Mouse (Mus musculus): ENCODE measurements around the gene Mprip.
"Not testable (repeated sequence)": the region's sequence is repeated elsewhere in the genome, so short reads cannot be mapped to it uniquely, and the experiment has no call there.

The Mprip gene

DNA sequence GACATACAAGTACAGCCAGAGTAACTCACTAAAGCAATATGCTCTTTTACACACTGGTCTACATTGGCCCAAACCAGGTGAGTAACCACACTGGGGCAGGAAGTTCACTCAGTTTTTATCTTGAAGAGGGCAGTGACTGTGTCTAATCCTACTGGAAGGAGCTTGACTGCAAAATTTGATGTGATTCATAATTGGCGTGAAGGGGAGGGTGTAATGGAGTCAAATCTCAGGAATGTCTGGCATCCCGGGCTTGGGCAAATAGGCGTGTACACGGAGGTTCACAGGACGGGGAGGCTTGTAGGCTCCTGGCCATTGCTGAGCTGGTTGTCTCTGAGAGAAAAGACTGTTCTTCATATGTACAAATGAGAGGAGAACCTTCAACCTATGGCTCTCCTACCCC lies 5.8 kb upstream of the Mprip start:
- no peak for DNase-seq

- no peak for DNase-seq
These were observed 5.1 kb upstream of the Mprip start for GRCm38 (mm10) chr11:59656016-59656415.

DNA sequence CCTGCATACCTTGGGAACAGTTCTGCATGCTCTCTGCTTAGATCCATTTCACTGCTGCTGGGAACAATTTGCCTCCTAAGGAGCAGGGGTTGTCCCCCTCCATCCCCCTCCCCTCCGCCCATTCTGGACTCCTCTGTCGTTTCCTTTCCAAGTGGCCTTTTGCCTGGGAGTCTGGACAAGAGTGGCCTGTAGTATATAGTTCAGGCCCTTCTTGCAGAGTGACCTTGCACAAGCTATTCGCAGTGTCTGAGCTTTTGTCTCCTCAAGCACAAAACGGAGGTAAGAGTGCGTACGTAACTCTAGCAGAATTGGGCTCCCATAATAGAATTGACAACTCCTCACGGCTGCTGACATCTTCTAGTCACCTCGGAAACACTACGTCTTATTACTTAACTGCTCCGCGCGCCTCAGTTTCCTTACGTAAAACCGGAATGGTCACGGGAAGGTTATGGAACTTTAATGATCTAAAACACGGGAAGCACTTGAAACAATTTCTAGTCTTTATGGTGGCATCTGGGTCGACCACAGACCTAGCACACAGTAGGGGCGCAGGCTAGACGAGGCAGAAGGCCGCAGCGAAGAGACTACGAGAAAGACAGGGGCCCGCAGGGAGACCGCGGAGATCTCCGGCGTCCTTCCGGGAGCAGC lies 620 bp downstream of the Mprip start:
- DNase-seq, result peak in 1 of 2 experiments; percentile 19

DNA sequence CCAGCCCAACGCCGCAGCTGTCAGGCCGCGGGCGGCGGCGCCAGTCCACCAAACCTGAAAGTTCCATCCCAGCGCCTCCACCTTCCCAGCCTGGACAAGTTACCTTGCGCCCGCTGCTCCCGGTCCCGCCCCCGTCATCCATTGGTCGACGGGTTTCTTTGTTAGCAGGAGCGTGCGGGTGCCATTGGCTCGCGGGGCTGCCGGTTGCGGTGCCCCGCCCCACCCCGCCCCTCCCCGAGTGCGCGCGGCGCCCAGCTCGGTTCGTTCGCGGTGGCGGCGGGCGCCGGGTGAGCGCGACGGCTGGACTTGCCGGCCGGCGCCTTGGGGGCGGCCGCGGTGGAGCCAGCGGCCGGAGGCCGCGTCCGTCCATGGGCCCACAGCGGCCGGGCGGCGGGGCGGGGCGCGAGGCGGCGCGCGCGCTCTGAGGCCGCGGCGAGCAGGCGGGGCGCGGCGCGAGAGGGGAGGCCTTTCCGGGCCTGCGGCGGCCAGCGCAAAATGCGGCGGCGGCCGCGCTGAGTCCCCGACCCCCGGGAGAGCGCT lies 1.2 kb downstream of the Mprip start:
- DNase-seq, result peak; percentile 96 to 98

DNA sequence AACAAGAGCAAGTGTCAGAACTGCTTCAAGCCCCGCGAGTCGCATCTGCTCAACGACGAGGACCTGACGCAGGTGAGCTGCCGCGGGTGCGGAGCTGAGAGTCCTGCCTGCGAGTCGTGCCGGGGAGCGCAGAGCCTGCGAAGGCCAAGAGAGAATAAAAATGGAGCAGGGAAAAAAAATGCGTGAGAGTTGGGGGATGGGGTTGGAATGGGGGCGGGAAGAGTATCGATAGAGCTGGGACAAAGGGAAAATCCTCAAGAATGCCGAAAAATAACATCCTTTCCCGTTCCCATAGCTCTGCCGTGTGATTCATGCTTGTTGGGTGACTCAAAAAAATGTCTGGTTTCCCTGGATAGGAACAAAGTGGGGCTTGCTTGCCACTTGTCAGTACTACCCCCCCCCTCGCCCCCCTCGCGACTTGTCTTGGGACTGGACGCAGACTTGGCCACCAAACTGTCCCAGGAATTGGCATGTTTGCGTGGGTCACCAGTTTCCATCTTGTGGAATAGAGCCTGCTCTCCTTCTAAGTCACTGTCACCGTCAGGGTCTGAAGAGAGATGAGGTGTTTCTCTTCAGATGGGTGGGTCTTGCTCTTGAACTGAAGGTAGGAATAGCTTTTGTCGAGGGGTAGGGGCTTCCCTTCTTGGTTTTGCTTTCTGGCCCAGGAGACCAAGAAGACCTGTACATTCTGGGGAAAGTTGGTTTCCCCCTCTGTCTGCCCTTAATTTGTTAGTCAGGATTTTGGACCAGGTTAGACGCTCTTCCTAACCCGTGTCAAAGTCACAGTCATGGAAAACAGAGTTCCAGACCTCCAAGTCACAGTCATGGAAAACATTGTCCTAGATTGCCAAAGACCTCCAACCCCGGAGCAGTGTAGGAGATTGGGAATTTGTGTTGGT lies 2.0 kb downstream of the Mprip start:
- peak in 1 of 2 experiments; percentile 45 for DNase-seq

- DNase-seq, result no peak
These were observed 2.7 kb downstream of the Mprip start for GRCm38 (mm10) chr11:59663776-59664320.

DNA sequence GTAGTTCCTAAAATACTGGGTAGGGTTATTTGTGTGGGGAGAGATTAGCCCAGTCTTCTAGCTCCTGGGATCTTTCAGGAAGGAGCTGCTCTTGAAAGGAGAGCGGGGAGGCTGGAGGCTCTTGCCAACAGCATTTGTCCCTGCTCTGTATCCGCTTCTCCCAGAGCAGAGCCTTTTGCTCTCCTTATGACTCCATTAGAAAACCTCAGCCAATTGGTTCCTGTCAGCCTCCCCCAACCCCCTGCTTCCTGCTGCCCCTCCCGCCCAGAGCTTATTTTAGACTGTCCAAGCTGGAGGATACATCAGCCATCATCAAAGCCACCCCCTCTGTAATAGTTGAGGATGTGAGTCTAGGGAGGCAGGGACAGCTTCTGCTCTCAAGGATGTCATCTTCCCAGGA lies 3.7 kb downstream of the Mprip start:
- DNase-seq, result peak; percentile 57 to 64

DNA sequence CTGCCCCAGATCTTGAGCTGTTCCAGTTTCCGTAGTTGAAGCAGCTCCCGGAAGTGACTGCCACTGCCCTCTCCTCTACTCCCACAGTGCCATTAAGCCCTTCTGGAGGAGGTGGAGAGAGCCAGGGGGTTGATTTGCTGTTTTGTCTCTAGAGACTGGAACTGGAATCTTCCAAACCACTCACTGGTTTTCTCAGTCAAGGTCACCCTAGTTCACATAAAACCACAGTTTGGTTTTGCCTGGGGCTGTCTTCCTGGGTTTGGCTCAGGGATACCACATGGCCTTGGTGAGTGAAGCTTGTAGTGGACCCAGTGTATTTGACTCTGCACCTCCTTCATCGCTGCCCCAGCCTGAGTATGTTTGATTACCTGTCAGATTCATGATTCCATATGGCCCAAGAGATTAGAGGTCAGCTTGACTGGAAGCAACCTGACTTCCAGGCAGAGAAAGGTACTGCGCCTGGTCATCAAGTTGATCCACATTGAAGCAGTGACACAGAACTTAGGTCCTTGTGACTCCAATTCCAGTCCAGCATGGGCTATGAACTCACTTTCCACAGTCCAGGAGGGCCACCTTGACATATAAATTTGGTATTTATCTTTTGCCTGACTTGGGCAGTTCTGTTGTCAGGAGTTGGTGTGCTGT lies 10.1 kb downstream of the Mprip start:
- DNase-seq, result no peak

DNA sequence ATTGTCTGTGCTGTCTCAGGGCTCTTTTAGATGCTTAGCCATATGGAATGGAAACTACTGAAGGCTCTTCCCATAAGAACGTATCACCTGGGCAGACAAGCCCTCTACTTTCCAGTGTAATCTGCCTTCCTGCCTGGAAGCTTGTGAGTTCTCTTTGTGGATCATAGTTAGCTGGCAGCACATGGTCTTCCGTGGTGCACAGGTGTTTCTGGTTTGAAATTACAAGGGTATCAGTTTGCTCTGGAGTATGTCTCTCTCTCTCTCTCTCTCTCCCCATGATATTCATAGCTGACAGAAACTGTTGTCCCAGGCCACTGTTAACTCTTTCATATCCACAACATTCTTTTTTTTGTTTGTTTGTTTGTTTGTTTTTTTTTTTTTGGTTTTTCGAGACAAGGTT lies 12.9 kb downstream of the Mprip start:
- DNase-seq, result no peak

DNA sequence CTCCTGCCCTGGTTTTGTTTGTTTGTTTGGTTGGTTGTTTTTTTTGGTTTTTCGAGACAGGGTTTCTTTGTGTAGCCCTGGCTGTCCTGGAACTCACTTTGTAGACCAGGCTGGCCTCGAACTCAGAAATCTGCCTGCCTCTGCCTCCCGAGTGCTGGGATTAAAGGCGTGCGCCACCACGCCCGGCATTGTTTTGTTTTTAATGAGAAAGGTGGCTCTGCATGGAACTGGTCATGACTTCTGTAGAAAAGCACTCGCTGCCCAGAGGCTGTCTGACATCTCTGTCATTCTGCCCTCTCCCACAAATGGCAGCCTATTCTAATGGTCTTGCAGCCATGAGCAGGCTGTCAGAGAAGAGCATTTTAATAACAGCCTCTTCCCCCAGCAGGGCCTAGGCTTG lies 13.6 kb downstream of the Mprip start:
- DNase-seq, result not testable (repeated sequence)

- no peak for DNase-seq
These were observed 16.7 kb downstream of the Mprip start for GRCm38 (mm10) chr11:59677767-59678166.

GRCm38 (mm10) chr11:59678693-59679092 lies 17.6 kb downstream of the Mprip start:
- DNase-seq, result no peak

GRCm38 (mm10) chr11:59680111-59680510 lies 19.0 kb downstream of the Mprip start:
- DNase-seq, result no peak

GRCm38 (mm10) chr11:59684956-59685355 lies 23.9 kb downstream of the Mprip start:
- DNase-seq, result no peak

DNA sequence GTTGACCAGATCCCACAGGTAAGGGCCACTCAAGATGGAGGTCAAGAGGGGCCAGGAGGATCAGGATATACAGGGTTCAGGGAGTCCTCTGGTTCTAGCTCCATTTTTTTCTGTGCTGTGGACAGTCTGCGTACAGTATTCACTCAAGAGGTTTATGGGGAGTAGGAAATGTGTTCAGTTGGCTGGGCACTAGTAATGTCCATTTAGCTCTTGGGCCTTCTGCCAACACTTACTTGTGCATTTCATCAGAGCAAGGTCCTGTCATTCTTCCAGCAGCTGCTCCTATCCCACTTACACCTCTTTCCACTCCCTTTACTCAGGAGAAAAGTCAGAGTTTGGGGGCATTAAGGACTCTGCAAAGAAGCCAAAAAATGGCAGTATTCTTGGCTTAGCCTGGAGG lies 33.4 kb downstream of the Mprip start:
- DNase-seq, result peak; percentile 27 to 57

- DNase-seq, result no peak
These were observed 34.4 kb downstream of the Mprip start for GRCm38 (mm10) chr11:59695550-59695949.

GRCm38 (mm10) chr11:59697572-59697971 lies 36.5 kb downstream of the Mprip start:
- no peak for DNase-seq

- DNase-seq, result no peak
These were observed 39.7 kb downstream of the Mprip start for GRCm38 (mm10) chr11:59700787-59701186.

DNA sequence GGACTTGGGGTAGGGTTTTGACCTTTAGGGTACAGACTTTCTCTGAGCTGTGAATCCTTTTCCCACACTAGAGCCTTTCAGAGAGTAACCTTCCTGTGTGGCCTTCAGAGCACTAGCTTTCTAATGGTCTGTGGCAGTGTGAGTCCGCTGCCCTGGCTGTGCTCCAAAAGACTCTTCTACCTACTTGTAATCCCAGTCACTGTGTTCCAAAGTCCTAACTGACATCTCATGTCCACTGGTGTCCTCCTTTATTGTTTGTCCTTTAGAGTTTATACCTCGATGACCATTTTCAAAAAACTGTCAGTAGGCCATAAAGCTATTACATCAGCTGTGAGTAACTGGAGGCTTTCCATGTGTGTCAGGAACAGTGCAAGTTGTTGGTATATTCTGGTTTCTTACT lies 44.0 kb downstream of the Mprip start:
- peak; percentile 31 to 33 for DNase-seq

DNA sequence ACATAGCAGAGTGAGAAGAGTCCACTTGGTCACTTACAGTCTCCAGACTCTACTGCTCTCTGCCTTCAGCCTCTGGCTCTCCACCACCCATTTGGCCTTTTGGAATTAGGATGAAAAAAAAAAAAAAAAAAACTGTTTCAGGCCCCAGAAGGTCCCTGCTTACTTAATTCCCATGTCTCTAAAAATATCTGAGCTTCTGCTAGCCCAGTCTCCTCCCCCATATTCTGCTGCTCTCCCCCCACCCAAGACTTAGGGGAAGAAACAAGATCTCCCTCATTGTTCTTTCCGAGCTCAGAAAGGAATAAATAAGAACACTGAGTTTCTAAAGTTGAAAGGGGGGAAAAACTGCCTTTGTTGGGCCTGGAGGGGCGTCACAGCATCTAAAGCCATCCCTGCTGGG lies 46.4 kb downstream of the Mprip start:
- no peak for DNase-seq

DNA sequence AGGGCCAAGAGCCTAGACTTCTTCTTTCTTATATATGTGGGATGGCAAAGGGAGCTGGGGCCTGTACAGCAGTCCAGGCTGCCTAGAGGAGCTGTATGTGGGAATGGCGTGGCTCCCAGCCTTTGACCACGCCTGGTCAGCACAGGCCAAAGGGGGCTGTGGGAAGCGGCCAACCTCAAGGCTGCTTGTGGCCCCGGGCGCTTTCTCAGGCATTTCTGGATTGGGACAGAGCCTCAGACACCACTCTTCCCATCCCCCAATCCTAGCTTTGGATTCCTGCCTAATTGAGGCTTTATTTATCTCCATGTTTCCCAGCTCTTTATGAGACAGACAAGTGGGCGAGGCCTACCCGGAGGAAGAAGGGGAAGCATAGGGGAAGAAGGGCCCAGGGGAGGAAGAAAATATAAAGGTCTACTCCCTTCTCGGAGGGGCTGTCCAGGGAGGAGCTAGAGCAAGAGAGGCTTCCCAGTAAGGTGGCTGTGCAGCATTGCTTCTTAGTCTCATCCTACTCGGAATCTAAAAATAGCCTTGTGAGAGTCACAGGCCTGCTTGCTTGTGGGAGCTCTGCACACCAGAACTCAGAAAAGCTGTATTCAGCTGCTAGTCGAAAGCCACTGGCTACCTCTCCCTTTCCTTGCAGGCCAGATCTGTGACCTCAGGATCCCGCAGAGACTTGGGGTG lies 47.0 kb downstream of the Mprip start:
- DNase-seq, result peak; percentile 37 to 65

- DNase-seq, result no peak
These were observed 54.3 kb downstream of the Mprip start for GRCm38 (mm10) chr11:59715424-59715840.

Measured in cerebellum, postnatal 36 days (tissue).